Mouse (Mus musculus) lung, adult 2 months (tissue): ENCODE measurements around the gene Pik3r5. TPM values are rescaled to one million over a fixed set of nuclear protein-coding genes. Genes with fewer than 3 reads are reported as not detected.

Experiments
- DNase-seq: peaks from one replicate; pipeline ENCODE4 v3.0.0; 2022
- H3K4me1 ChIP-seq: fragments of 200-500 bp; 2 replicates; pipeline ENCODE4 v1.6.1; 2011; ENCODE audit warnings: low read length; ENCODE audit not compliant: control insufficient read depth, insufficient read depth
- H3K4me3 ChIP-seq: fragments of 200-500 bp; replicated peaks from 2 replicates; pipeline ENCODE3; 2011; ENCODE audit warnings: low read depth, mild to moderate bottlenecking, control low read depth, low read length; ENCODE audit errors: extremely low read depth
- CTCF ChIP-seq: fragments of 200-500 bp; IDR thresholded peaks from 2 replicates; pipeline ENCODE4 v1.5.1; 2011; ENCODE audit warnings: mild to moderate bottlenecking, low read length, control low read depth; ENCODE audit not compliant: insufficient read depth
- POLR2A ChIP-seq: fragments of 200-500 bp; IDR thresholded peaks from 2 replicates; pipeline ENCODE4 v1.6.1; 2011; ENCODE audit warnings: low read depth, mild to moderate bottlenecking, control low read depth, low read length, borderline replicate concordance; ENCODE audit errors: extremely low read depth
- WGBS: fragments of 180-500 bp; shearing (Covaris S2); methylation state at CpG from one replicate; pipeline ENCODE4 v1.1.7; 2018; 5-methylcytosine and 5-hydroxymethylcytosine counted together
- polyA plus RNA-seq: library from polyadenylated mRNA; depleted of rRNA; stranded (reverse); fragments of >200 nt; gene quantifications from 2 replicates; pipeline ENCODE4 v1.2.3, GENCODE M21; 2012

The Pik3r5 gene
- polyA plus RNA-seq, 1 experiment, result 11.7 TPM

DNA sequence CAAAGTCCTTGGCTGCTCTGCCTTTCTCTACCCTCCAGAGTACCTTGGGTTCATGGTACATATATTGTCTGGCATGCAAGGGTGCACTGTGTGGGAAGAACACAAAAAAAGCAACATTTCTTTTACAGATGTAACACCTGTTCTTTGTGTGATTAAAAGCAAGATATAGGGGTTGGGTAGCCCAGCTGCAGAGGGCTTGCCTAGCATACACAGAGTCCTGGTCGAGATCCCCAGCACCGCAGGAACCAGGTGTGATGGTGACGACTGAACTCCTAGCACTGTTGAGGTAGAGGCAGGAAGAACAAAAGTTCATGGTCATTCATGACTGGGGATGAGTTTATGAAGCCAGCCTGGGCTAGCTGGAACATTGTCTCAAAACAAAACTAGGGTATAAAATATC, 30.8 kb downstream of the Pik3r5 start:
- H3K4me1 ChIP-seq, result no peaks in the 10 kb centered on the region
- TF ChIP-seq CTCF, result no peak
- TF ChIP-seq POLR2A, result no peak

DNA sequence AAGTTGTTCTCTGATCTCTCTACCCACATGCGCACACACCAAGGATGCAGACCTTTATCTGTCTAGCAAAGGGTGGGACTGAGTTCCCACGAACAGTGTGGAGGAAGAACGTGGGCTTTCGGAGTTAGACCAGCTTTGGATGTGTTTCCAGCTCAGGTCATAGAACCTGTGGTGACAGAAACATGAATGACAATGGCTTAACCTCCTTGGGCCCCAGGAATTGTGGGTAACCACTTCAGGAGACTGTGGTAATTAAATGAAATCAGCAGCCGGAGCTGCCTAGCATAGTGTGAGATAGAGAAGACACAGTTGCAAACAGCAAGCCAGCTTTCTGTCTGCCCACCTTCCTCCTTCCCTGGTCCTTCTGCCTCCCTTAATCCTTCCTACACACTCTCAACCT, 32.3 kb downstream of the Pik3r5 start:
- H3K4me1 ChIP-seq, result no peaks in the 10 kb centered on the region
- H3K4me3 ChIP-seq, result no peak overlapping the region
- WGBS, result 71% methylated on average over 5 of the region's 5 CpGs
- no peak for DNase-seq
- TF ChIP-seq CTCF (no peak), POLR2A (no peak)

More for the DNA sequence above, 30.8 kb downstream of the Pik3r5 start:
- H3K4me3 ChIP-seq, result no peak overlapping the region
- 66% methylated on average over 3 of the region's 3 CpGs for WGBS
- no peak for DNase-seq

DNA sequence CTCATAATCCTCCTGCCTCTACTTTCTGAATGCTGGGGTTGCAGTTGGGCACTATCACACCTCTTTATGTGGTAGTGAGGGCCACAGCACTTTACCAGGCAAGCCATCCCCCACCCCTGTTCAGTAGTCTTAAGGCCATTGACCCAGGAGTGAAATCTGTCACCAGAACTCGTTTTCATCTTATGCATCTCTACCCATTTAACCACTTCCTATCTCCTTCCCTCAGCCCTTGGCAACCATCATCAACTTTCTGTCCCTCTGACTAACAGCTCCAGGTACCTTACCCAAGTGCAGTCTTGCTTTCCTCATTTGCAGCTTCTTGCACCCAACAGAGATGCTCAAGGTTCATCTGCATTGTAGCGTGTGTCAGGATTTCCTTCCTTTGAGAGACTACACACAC, 33.2 kb downstream of the Pik3r5 start:
- Histone ChIP-seq H3K4me3 (no peak overlapping the region), H3K4me1 (no peaks in the 10 kb centered on the region)
- TF ChIP-seq POLR2A, result no peak
- TF ChIP-seq CTCF, result no peak
- WGBS, result 43% methylated on average over 2 of the region's 2 CpGs
- no peak for DNase-seq

DNA sequence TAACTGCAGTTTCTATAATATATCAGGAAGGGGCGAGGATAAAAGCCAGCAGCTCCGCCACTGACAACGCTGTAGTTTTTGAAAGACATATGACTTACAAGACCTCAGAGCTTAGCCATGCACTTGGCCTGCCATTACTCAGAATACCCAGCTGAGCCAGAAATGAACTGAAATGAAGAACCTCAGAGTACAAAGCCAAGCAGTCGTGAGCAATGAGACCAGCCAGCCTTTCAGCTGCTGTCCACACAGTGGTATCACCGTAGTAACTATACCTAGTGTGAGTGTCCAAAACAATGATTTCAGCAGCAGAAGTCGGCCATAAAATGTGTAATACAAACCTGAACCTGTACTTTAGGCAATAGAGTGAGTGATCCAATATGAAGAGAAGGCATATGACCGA, 35.5 kb downstream of the Pik3r5 start:
- DNase-seq, result no peak
- TF ChIP-seq CTCF (no peak), POLR2A (no peak)
- WGBS, result 73% methylated on average over 7 of the region's 7 CpGs
- Histone ChIP-seq H3K4me3 (no peak overlapping the region), H3K4me1 (no peaks in the 10 kb centered on the region)

DNA sequence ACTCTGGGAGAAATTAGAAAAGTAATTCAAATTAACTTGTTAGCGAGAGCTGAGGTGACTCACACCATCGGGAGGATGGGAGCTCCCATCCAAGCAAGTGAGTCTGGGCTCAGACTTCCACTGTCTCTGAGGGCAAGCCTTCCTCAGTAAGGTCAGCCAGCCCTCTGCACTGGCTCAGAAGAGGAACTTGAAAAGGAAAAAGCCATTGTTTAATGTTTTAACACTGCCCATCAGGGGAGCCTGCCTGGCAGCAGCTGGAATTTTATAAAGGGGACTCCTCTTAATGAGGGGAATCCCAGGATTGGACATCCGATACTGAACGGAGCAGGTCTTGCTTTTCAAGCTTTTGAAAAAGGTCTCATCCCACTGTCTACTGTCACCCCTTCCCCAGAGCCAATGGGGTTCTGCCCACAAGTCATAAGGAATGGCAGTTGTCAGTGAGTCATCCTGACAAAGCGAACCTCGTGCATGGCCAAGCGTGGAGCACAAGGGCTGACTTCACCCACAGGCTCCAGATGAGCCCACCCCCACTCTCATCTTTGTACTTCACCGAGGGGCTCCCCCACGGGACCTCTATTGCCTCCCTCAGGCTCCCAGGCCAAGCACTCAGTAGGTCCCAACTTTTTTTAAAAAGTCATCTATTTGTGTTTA, 36.2 kb downstream of the Pik3r5 start:
- no peak for TF ChIP-seq CTCF
- no peak for TF ChIP-seq POLR2A
- Histone ChIP-seq H3K4me1 (no peaks in the 10 kb centered on the region), H3K4me3 (no peak overlapping the region)
- 53% methylated on average over 9 of the region's 9 CpGs for WGBS
- no peak for DNase-seq

DNA sequence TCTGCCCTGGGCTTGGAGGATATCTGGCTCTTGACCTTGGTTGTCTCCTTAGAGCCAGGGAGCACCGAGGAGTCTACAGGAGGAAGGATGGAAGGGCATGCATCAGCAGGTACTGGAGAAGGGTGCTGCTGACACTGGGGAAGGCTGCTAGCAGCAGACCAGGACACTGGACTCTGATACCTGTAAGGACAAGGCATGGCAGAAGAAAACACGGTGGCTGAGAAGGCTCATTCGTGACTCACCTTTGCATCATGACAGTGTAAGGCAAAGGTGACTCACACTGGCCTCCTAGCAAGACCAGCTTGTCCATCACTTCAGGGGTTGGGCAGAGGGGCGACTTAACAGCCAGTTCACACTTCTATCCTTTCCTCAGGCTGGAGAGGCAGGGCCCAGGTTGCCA, 37.0 kb downstream of the Pik3r5 start:
- Histone ChIP-seq H3K4me3 (no peak overlapping the region), H3K4me1 (no peaks in the 10 kb centered on the region)
- no peak for TF ChIP-seq POLR2A
- TF ChIP-seq CTCF, result no peak
- WGBS, result 74% methylated on average over 4 of the region's 4 CpGs
- no peak for DNase-seq

DNA sequence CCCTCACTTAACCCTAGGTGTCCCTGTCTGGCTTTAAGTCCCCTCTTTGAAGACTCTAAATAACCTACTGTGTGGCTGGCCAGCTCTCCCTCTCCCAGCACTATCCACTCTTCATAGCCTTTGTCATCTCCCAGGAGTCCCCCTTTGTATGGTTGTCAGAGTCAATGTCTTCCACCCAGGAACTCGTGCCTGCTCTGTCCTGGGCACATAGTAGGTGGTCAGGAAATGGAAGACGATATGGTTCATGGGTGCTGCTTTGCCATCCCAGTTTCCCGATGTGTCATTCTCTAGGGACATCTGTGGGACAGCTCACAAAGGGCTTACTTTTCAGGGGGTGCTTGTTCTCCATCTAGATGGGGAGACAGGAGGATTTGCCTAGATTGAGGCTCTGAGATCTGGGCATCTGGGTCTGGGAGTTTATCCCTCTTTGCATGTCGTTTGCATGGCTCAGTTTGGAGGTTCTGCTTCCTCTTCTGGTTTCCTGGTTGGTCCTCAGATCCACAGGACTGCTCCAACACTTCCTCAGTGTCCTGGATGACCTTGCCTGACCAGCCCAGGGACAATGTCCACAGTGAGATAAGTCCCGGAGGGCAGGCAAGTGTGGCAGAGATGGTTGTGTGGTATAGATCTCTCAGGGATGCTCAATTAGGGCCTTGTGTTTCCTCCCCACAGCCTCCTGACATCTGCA, 40.4 kb downstream of the Pik3r5 start:
- WGBS, result 70% methylated on average over 5 of the region's 5 CpGs

DNA sequence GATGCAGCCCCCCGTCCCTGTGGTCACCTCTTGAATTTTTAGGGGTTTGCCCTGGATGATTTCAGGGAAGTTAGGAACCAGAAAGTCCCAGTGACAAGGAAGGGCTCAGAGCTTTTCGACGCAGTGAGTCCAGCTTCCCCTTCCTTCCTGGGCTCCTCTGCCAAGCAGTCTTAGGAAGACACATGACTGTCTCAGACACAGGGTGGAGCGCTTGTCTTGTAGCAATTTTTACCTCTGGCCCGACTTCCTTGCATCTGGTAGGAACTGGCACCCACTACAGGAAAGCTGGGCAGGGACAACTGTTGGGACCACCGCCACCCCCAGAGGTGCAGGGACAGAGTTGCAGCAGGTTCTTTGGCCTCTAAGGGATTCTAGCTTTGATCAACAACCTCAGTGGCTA, 42.7 kb downstream of the Pik3r5 start:
- DNase-seq, result no peak
- 50% methylated on average over 6 of the region's 6 CpGs for WGBS
- no peak overlapping the region for H3K4me3 ChIP-seq
- H3K4me1 ChIP-seq, result no peaks in the 10 kb centered on the region
- no peak for TF ChIP-seq POLR2A
- TF ChIP-seq CTCF, result no peak

More for the DNA sequence above, 40.4 kb downstream of the Pik3r5 start:
- no peak for DNase-seq
- no peaks in the 10 kb centered on the region for H3K4me1 ChIP-seq
- TF ChIP-seq POLR2A (no peak), CTCF (no peak)
- H3K4me3 ChIP-seq, result no peak overlapping the region

DNA sequence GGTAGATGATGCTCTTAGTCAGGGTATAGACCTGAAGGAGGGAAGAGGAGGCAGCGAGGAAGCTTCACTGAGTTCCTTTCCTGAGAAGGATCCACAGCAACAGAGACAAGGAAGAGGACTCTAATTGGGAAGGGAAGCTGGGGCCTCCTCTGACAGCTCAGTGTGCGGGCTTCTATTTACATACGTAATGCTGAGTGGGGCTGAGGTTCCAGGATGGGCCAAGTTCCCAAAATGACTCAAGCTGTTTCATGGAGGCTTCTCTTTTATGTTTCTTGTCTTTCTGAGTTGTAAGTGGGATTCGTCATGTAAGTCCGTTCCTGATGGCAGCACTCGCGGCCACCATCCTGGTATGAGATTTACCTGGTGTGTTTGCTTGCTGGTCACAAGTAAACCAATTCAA, 43.8 kb downstream of the Pik3r5 start:
- TF ChIP-seq CTCF, result no peak
- no peak for TF ChIP-seq POLR2A

DNA sequence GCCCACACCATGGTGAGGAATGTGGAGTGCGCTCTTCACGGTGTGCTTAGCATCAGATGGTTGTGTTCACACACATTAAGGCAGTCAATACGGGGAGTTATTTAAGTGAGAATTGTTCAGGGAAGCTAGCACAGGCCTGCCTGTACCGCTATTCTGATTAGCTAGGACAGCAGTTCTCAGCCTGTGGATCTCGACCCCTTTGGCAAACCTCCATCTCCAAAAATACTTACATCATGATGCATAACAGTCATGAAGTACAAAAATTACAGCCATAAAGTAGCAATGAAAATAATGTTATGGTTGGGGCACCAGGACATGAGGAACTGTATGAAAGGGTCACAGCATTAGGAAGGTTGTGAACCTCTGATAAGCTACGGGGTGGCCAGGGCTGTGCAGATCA, 45.7 kb downstream of the Pik3r5 start:
- no peak overlapping the region for H3K4me3 ChIP-seq
- no peak for TF ChIP-seq CTCF
- TF ChIP-seq POLR2A, result no peak
- WGBS, result 71% methylated on average over 6 of the region's 6 CpGs
- H3K4me1 ChIP-seq, result no peaks in the 10 kb centered on the region
- no peak for DNase-seq

More for the DNA sequence above, 43.8 kb downstream of the Pik3r5 start:
- no peaks in the 10 kb centered on the region for H3K4me1 ChIP-seq
- H3K4me3 ChIP-seq, result no peak overlapping the region
- DNase-seq, result no peak
- WGBS, result 82% methylated on average over 7 of the region's 7 CpGs
